Mouse (Mus musculus) heart, embryonic 13.5 days (tissue): Measurements from ENCODE around the gene Rsg1. TPM values are rescaled to one million over a fixed set of nuclear protein-coding genes. Genes with fewer than 3 reads are reported as not detected.

Experiments
- polyA plus RNA-seq: library from polyadenylated mRNA; unstranded; fragments of >200 nt; fragmentation: Nextera tagmentation; extraction: Ambion mirVana; gene quantifications from 2 replicates; pipeline ENCODE4 v1.2.1, GENCODE M21; 2015

The Rsg1 gene
- polyA plus RNA-seq, 1 experiment from 2014 or later, result 2.3 TPM

Other genes with a start within 250 kb of the Rsg1 start
- 28.7 and 29.4 TPM in 2 replicates for gene Atp13a2, start 227.1 kb upstream of the Rsg1 start, polyA plus RNA-seq
- 273 and 299 TPM in 2 replicates for gene Mfap2, start 203.5 kb upstream of the Rsg1 start, polyA plus RNA-seq
- 3.4 and 3.5 TPM in 2 replicates for gene Crocc, start 153.4 kb upstream of the Rsg1 start, polyA plus RNA-seq
- 39.7 and 43.7 TPM in 2 replicates for gene Necap2, start 135.6 kb upstream of the Rsg1 start, polyA plus RNA-seq
- gene Spata21, start 125.6 kb upstream of the Rsg1 start, polyA plus RNA-seq, result not detected in 2 replicates
- gene Szrd1, start 74.2 kb upstream of the Rsg1 start, polyA plus RNA-seq, result 31.3 and 33.8 TPM in 2 replicates
- gene Fbxo42, start 66.0 kb upstream of the Rsg1 start, polyA plus RNA-seq, result 12.8 and 14.2 TPM in 2 replicates
- gene Arhgef19, start 25.5 kb downstream of the Rsg1 start, polyA plus RNA-seq, result 2.2 and 3.1 TPM in 2 replicates
- gene Epha2, start 87.3 kb downstream of the Rsg1 start, polyA plus RNA-seq, result 4.0 and 4.3 TPM in 2 replicates
- 1.2 TPM in 2 replicates for gene Fam131c, start 154.3 kb downstream of the Rsg1 start, polyA plus RNA-seq
- 0.10 TPM in 1 of 2 replicates, not detected in the other for gene Clcnka, start 184.8 kb downstream of the Rsg1 start, polyA plus RNA-seq
- gene Clcnkb, start 202.1 kb downstream of the Rsg1 start, polyA plus RNA-seq, result 0.79 and 0.99 TPM in 2 replicates
- 183 and 184 TPM in 2 replicates for gene Hspb7, start 206.8 kb downstream of the Rsg1 start, polyA plus RNA-seq
- gene Srarp, start 222.1 kb downstream of the Rsg1 start, polyA plus RNA-seq, result not detected in 2 replicates
- gene Zbtb17, start 230.7 kb downstream of the Rsg1 start, polyA plus RNA-seq, result 23.3 and 23.4 TPM in 2 replicates